Mouse (Mus musculus) myocyte (in vitro differentiated cells): Measurements from ENCODE around the gene Slbp.

ENCODE experiments used
- CEBPB ChIP-seq: IDR thresholded peaks from 2 replicates; pipeline ENCODE4 v1.6.1; 2011; ENCODE audit warnings: mild to moderate bottlenecking, moderate library complexity; ENCODE audit not compliant: poor library complexity, insufficient read depth, severe bottlenecking
- POLR2A ChIP-seq: IDR thresholded peaks from one replicate; pipeline ENCODE4 v1.6.1; 2011; ENCODE audit warnings: low read depth, mild to moderate bottlenecking, control low read depth, moderate library complexity; ENCODE audit not compliant: insufficient read length

DNA sequence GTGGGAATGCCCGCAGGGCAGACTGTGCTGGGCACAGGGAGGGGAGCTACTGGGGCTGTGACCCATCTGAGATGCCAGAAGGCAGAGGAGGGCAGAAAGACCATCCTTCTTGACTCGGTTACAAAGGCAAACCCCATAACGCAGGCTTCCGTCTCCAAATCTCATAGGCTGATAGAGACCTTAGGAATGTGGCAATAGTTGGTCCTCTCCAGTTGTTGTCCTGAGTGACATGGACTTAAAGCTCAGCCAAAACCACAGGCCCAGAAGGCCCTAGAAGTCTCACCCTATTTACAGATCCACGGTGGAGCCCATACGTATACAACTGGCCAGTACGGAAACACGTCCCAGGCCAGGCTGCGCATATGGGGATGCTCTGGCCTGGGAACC lies 42.1 kb upstream of the Slbp start:
- TF ChIP-seq POLR2A (no peak), CEBPB (no peak)
